Mouse (Mus musculus): Measurements from ENCODE around the gene Tubb5. TPM values are rescaled to one million over a fixed set of nuclear protein-coding genes. Genes with fewer than 3 reads are reported as not detected.

The Tubb5 gene
- polyA plus RNA-seq (2015; fragmentation: Nextera tagmentation; extraction: Ambion mirVana): 198 and 213 TPM in 2 replicates

GRCm38 (mm10) chr17:35838122-35838544 lies at the start of gene Tubb5:
Gene Tubb5, minus strand, starts transcription at chr17:35838306.
- peaks cover 62% of the 10 kb centered on the region for H3K4me1 ChIP-seq (ENCODE audit: insufficient read depth)
- TF ChIP-seq CTCF (IDR thresholded peaks at IDR 0.05; ENCODE audit: low read depth) (no peak), EP300 (IDR thresholded peaks at IDR 0.05; ENCODE audit: low read depth) (no peak)
- peak; percentile 96 for DNase-seq
- peak within 1 kb of the TSS; percentile 89 for H3K9ac ChIP-seq (replicated peaks)
- H3K4me2 ChIP-seq (ENCODE audit: low read depth, low read length): peak within 1 kb of the TSS; percentile 93
- 3% methylated on average over 29 of the region's 29 CpGs for WGBS (ENCODE audit: insufficient replicate concordance)
- peak; percentile 55 for ATAC-seq
- H3K4me3 ChIP-seq (ENCODE audit: low read depth, low read length): peak within 1 kb of the TSS; percentile 82
- peaks cover 31% of the 10 kb centered on the region for H3K36me3 ChIP-seq (replicated peaks; ENCODE audit: insufficient read depth, low read length)
- H3K27me3 ChIP-seq (ENCODE audit: insufficient read depth, low read length): no peaks in the 10 kb centered on the region
- H3K9me3 ChIP-seq (ENCODE audit: low read length): no peaks in the 10 kb centered on the region
- peak within 1 kb of the TSS; percentile 91 for H3K27ac ChIP-seq (ENCODE audit: low read depth)

- no peaks in the 10 kb centered on the region for H3K9me3 ChIP-seq (ENCODE audit: low read length)
- no peak overlapping the region for H3K4me3 ChIP-seq (ENCODE audit: low read depth, low read length)
- TF ChIP-seq EP300 (IDR thresholded peaks at IDR 0.05; ENCODE audit: low read depth): no peak
- no peak for TF ChIP-seq CTCF (IDR thresholded peaks at IDR 0.05; ENCODE audit: low read depth)
- H3K9ac ChIP-seq (replicated peaks): no peak overlapping the region
- H3K36me3 ChIP-seq (replicated peaks; ENCODE audit: insufficient read depth, low read length): peaks cover 79% of the 10 kb centered on the region
- no peak overlapping the region for H3K4me2 ChIP-seq (ENCODE audit: low read depth, low read length)
- ATAC-seq (no peak), DNase-seq (no peak)
- H3K27me3 ChIP-seq (ENCODE audit: insufficient read depth, low read length): no peaks in the 10 kb centered on the region
- no peak overlapping the region for H3K27ac ChIP-seq (ENCODE audit: low read depth)
- WGBS (ENCODE audit: insufficient replicate concordance): 84% methylated on average over 13 of the region's 17 CpGs
- no peaks in the 10 kb centered on the region for H3K4me1 ChIP-seq (ENCODE audit: insufficient read depth)
Measured at GRCm38 (mm10) chr17:35887725-35888124, 49.6 kb upstream of the Tubb5 start.

- Histone ChIP-seq H3K27me3 (ENCODE audit: insufficient read depth, low read length) (no peaks in the 10 kb centered on the region), H3K9ac (replicated peaks) (no peak overlapping the region), H3K4me2 (ENCODE audit: low read depth, low read length) (no peak overlapping the region), H3K27ac (ENCODE audit: low read depth) (no peak overlapping the region), H3K9me3 (ENCODE audit: low read length) (no peaks in the 10 kb centered on the region), H3K36me3 (replicated peaks; ENCODE audit: insufficient read depth, low read length) (peaks cover 61% of the 10 kb centered on the region), H3K4me3 (ENCODE audit: low read depth, low read length) (no peak overlapping the region), H3K4me1 (ENCODE audit: insufficient read depth) (peaks cover 12% of the 10 kb centered on the region)
- ATAC-seq (no peak), DNase-seq (no peak)
- whole genome bisulfite sequencing (ENCODE audit: insufficient replicate concordance): 93% methylated on average over 14 of the region's 14 CpGs
- TF ChIP-seq EP300 (IDR thresholded peaks at IDR 0.05; ENCODE audit: low read depth): no peak
- no peak for TF ChIP-seq CTCF (IDR thresholded peaks at IDR 0.05; ENCODE audit: low read depth)
Measured at GRCm38 (mm10) chr17:35883777-35884176, 45.7 kb upstream of the Tubb5 start.

- no peak overlapping the region for H3K27ac ChIP-seq (ENCODE audit: low read depth)
- no peaks in the 10 kb centered on the region for H3K9me3 ChIP-seq (ENCODE audit: low read length)
- H3K4me1 ChIP-seq (ENCODE audit: insufficient read depth): peaks cover 12% of the 10 kb centered on the region
- H3K36me3 ChIP-seq (replicated peaks; ENCODE audit: insufficient read depth, low read length): peaks cover 55% of the 10 kb centered on the region
- DNase-seq (no peak), ATAC-seq (no peak)
- no peak overlapping the region for H3K9ac ChIP-seq (replicated peaks)
- TF ChIP-seq CTCF (IDR thresholded peaks at IDR 0.05; ENCODE audit: low read depth): no peak
- no peak for TF ChIP-seq EP300 (IDR thresholded peaks at IDR 0.05; ENCODE audit: low read depth)
- no peak overlapping the region for H3K4me2 ChIP-seq (ENCODE audit: low read depth, low read length)
- no peaks in the 10 kb centered on the region for H3K27me3 ChIP-seq (ENCODE audit: insufficient read depth, low read length)
- WGBS (ENCODE audit: insufficient replicate concordance): 91% methylated on average over 17 of the region's 17 CpGs
- no peak overlapping the region for H3K4me3 ChIP-seq (ENCODE audit: low read depth, low read length)
Measured at GRCm38 (mm10) chr17:35882924-35883323, 44.8 kb upstream of the Tubb5 start.

GRCm38 (mm10) chr17:35879245-35880057 lies 41.3 kb upstream of the Tubb5 start, which contains the start of gene Dhx16:
Gene Dhx16, plus strand, starts transcription at chr17:35879819.
- peak within 1 kb of the TSS; percentile 90 for H3K4me2 ChIP-seq (ENCODE audit: low read depth, low read length)
- WGBS (ENCODE audit: insufficient replicate concordance): 6% methylated on average over 66 of the region's 66 CpGs
- no peaks in the 10 kb centered on the region for H3K9me3 ChIP-seq (ENCODE audit: low read length)
- TF ChIP-seq EP300 (IDR thresholded peaks at IDR 0.05; ENCODE audit: low read depth) (peak; percentile 53; the same call in 1 of the 2 replicates), CTCF (IDR thresholded peaks at IDR 0.05; ENCODE audit: low read depth) (peak; percentile 95)
- H3K4me3 ChIP-seq (ENCODE audit: low read depth, low read length): peak within 1 kb of the TSS; percentile 94
- peaks cover 12% of the 10 kb centered on the region for H3K4me1 ChIP-seq (ENCODE audit: insufficient read depth)
- H3K27ac ChIP-seq (ENCODE audit: low read depth): peak within 1 kb of the TSS; percentile 83
- peak; percentile 97 for DNase-seq
- H3K9ac ChIP-seq (replicated peaks): peak within 1 kb of the TSS; percentile 94
- peak; percentile 96 for ATAC-seq
- peaks cover 37% of the 10 kb centered on the region for H3K36me3 ChIP-seq (replicated peaks; ENCODE audit: insufficient read depth, low read length)
- no peaks in the 10 kb centered on the region for H3K27me3 ChIP-seq (ENCODE audit: insufficient read depth, low read length)

- Histone ChIP-seq H3K9me3 (ENCODE audit: low read length) (no peaks in the 10 kb centered on the region), H3K4me2 (ENCODE audit: low read depth, low read length) (no peak overlapping the region), H3K9ac (replicated peaks) (no peak overlapping the region), H3K4me1 (ENCODE audit: insufficient read depth) (peaks cover 15% of the 10 kb centered on the region), H3K4me3 (ENCODE audit: low read depth, low read length) (no peak overlapping the region), H3K36me3 (replicated peaks; ENCODE audit: insufficient read depth, low read length) (peaks cover 16% of the 10 kb centered on the region), H3K27me3 (ENCODE audit: insufficient read depth, low read length) (no peaks in the 10 kb centered on the region), H3K27ac (ENCODE audit: low read depth) (no peak overlapping the region)
- no peak for DNase-seq
- TF ChIP-seq EP300 (IDR thresholded peaks at IDR 0.05; ENCODE audit: low read depth) (no peak), CTCF (IDR thresholded peaks at IDR 0.05; ENCODE audit: low read depth) (no peak)
- no peak for ATAC-seq
- 79% methylated on average over 6 of the region's 6 CpGs for WGBS (ENCODE audit: insufficient replicate concordance)
Measured at GRCm38 (mm10) chr17:35874721-35875120, 36.6 kb upstream of the Tubb5 start.

Measured in liver, postnatal 0 days (tissue).